Mouse (Mus musculus) hindbrain, embryonic 11.5 days (tissue): ENCODE measurements around the gene Duxbl1. TPM values are rescaled to one million over a fixed set of nuclear protein-coding genes. Genes with fewer than 3 reads are reported as not detected.
"Not testable (repeated sequence)": the region's sequence is repeated elsewhere in the genome, so short reads cannot be mapped to it uniquely, and the experiment has no call there.

ENCODE experiments used
- ATAC-seq: fragments of 200-750 bp; cut with Nextera tagmentation; 2 replicates; pipeline ENCODE4 v1.8.0; 2017; ENCODE audit warnings: mild to moderate bottlenecking, moderate TSS enrichment, moderate library complexity; ENCODE audit not compliant: low FRiP score
- DNase-seq: peaks from one replicate; pipeline ENCODE4 v3.0.0-alpha.2; 2015; ENCODE audit warnings: low spot score
- H3K27ac ChIP-seq: fragments of 300-500 bp; sonication (generic); 2 replicates; pipeline ENCODE4 v1.5.1; 2014; ENCODE audit warnings: mild to moderate bottlenecking, low read depth, low read length
- H3K27me3 ChIP-seq: fragments of 300-500 bp; sonication (generic); 2 replicates; pipeline ENCODE4 v1.6.1; 2014; ENCODE audit warnings: mild to moderate bottlenecking, low read length, moderate library complexity, mixed read lengths; ENCODE audit not compliant: control insufficient read depth, insufficient read depth
- H3K36me3 ChIP-seq: fragments of 300-500 bp; sonication (generic); 2 replicates; pipeline ENCODE4 v1.6.1; 2014; ENCODE audit warnings: mild to moderate bottlenecking, low read length, moderate library complexity, mixed read lengths; ENCODE audit not compliant: control insufficient read depth, insufficient read depth
- H3K4me1 ChIP-seq: fragments of 300-500 bp; sonication (generic); replicated peaks from 2 replicates; pipeline ENCODE4 v1.6.1; 2014; ENCODE audit warnings: low read length, mixed read lengths; ENCODE audit not compliant: control insufficient read depth, insufficient read depth
- H3K4me2 ChIP-seq: fragments of 300-500 bp; sonication (generic); replicated peaks from 2 replicates; pipeline ENCODE4 v1.6.1; 2014; ENCODE audit warnings: mild to moderate bottlenecking, low read depth, low read length
- H3K4me3 ChIP-seq: fragments of 300-500 bp; sonication (generic); 2 replicates; pipeline ENCODE4 v1.5.1; 2014; ENCODE audit warnings: low read depth, low read length
- H3K9ac ChIP-seq: fragments of 300-500 bp; sonication (generic); 2 replicates; pipeline ENCODE4 v1.6.1; 2014; ENCODE audit warnings: low read depth, low read length
- H3K9me3 ChIP-seq: fragments of 300-500 bp; sonication (generic); 2 replicates; pipeline ENCODE4 v1.6.1; 2016; ENCODE audit warnings: low read length; ENCODE audit not compliant: control insufficient read depth
- WGBS: fragments of 180-500 bp; shearing (Covaris S2); extraction: QIAGEN DNeasy Blood & Tissue Kit; methylation state at CpG from one replicate; pipeline ENCODE4 v1.1.7; 2014; 5-methylcytosine and 5-hydroxymethylcytosine counted together
- polyA plus RNA-seq: library from polyadenylated mRNA; unstranded; fragments of >200 nt; fragmentation: Nextera tagmentation; extraction: Ambion mirVana; gene quantifications from 2 replicates; pipeline ENCODE4 v1.2.1, GENCODE M21; 2014

Duxbl1 gene
- polyA plus RNA-seq, 1 experiment from 2014 or later: 6.3 TPM

- not testable (repeated sequence) for ATAC-seq, H3K4me1 ChIP-seq, H3K36me3 ChIP-seq, H3K9ac ChIP-seq, H3K9me3 ChIP-seq, H3K27ac ChIP-seq, DNase-seq, H3K4me2 ChIP-seq, H3K27me3 ChIP-seq, H3K4me3 ChIP-seq
- no CpG with 5 or more reads among the region's 9 CpGs for WGBS
Measured at GRCm38 (mm10) chr14:26021555-26021954, 43.2 kb downstream of the Duxbl1 start.

DNA sequence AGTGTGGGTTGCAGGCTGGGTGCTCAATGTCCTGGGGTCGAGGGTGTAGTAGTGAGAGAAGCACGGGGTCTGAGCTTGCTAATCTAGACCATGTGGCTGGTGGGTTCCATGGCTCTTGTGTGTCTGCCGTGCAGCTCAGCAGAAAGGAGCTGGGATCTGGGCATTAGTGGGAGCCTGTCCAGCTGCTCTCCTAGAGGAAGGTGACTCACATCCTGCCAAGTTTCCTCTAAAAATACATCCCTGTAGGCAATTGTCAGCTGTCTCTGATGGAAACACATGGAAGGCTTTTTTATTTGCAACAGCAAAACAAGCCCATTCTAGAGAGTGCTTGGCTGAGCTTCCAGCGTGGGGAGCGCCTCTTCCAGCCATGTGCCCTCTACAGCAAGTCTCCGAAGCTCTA is 44.5 kb downstream of the Duxbl1 start:
- not testable (repeated sequence) for H3K36me3 ChIP-seq, H3K4me2 ChIP-seq, H3K9me3 ChIP-seq, H3K9ac ChIP-seq, H3K4me3 ChIP-seq, DNase-seq, H3K27ac ChIP-seq, H3K4me1 ChIP-seq, H3K27me3 ChIP-seq, ATAC-seq
- WGBS: no CpG with 5 or more reads among the region's 6 CpGs

- not testable (repeated sequence) for H3K4me3 ChIP-seq, H3K27ac ChIP-seq, H3K36me3 ChIP-seq, H3K27me3 ChIP-seq, H3K4me1 ChIP-seq, DNase-seq, H3K4me2 ChIP-seq, H3K9ac ChIP-seq, ATAC-seq, H3K9me3 ChIP-seq
- no CpG with 5 or more reads among the region's 12 CpGs for WGBS
Measured at GRCm38 (mm10) chr14:26025653-26026052, 47.3 kb downstream of the Duxbl1 start.

GRCm38 (mm10) chr14:26034364-26034763 is 56.0 kb downstream of the Duxbl1 start:
- H3K4me2 ChIP-seq, H3K27me3 ChIP-seq, H3K4me3 ChIP-seq, H3K9me3 ChIP-seq, H3K27ac ChIP-seq, DNase-seq, H3K4me1 ChIP-seq, ATAC-seq, H3K36me3 ChIP-seq, H3K9ac ChIP-seq: not testable (repeated sequence)
- no CpG with 5 or more reads among the region's 3 CpGs for whole genome bisulfite sequencing

DNA sequence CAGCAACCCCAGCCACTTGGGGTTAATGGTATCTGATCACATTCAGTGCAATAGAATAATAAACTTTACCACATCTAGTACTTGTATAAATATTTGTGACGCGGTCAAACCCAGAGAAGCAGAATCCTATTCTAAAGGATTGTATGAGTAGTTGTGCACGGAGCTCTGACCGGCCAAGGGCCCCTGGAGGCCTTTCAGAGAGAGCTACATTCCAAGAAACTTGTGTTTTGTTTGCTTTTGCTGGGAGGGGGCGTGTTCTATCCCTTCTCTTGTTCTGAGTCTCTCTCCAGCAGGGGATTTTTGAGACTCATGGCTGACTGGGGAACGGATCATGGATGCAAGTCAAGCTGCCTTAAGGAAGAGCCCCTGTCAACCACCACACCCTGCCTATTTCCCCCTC is 57.1 kb downstream of the Duxbl1 start:
- DNase-seq, H3K27me3 ChIP-seq, ATAC-seq, H3K27ac ChIP-seq, H3K9ac ChIP-seq, H3K4me2 ChIP-seq, H3K9me3 ChIP-seq, H3K4me3 ChIP-seq, H3K36me3 ChIP-seq, H3K4me1 ChIP-seq: not testable (repeated sequence)
- no CpG with 5 or more reads among the region's 6 CpGs for WGBS

Other genes starting within 250 kb of the Duxbl1 start
- 13.4 and 14.3 TPM in 2 replicates for gene Zcchc24, start 209.5 kb upstream of the Duxbl1 start, polyA plus RNA-seq
- gene Anxa11, start 136.4 kb upstream of the Duxbl1 start, polyA plus RNA-seq: 4.3 and 5.5 TPM in 2 replicates
- 0.11 TPM in 1 of 2 replicates, not detected in the other for gene Plac9a, start 75.5 kb upstream of the Duxbl1 start, polyA plus RNA-seq
- 3.3 and 3.6 TPM in 2 replicates for gene Tmem254a, start 50.9 kb upstream of the Duxbl1 start, polyA plus RNA-seq
- not detected in 2 replicates for gene Cphx1, start 40.3 kb upstream of the Duxbl1 start, polyA plus RNA-seq
- gene Gm9780, start 64.1 kb downstream of the Duxbl1 start, polyA plus RNA-seq: 0.67 and 2.0 TPM in 2 replicates
- gene Tmem254c, start 88.8 kb downstream of the Duxbl1 start, polyA plus RNA-seq: 22.1 and 24.6 TPM in 2 replicates
- gene Cphx2, start 102.9 kb downstream of the Duxbl1 start, polyA plus RNA-seq: not detected in 2 replicates
- gene Cphx3, start 103.7 kb downstream of the Duxbl1 start, polyA plus RNA-seq: not detected in 2 replicates
- 0.50 and 3.3 TPM in 2 replicates for gene Duxbl2, start 139.8 kb downstream of the Duxbl1 start, polyA plus RNA-seq
- gene Plac9b, start 203.9 kb downstream of the Duxbl1 start, polyA plus RNA-seq: 1.7 and 3.5 TPM in 2 replicates
- 20.0 and 21.9 TPM in 2 replicates for gene Tmem254b, start 228.5 kb downstream of the Duxbl1 start, polyA plus RNA-seq